Mouse (Mus musculus) retina, embryonic 14.5 days (tissue): ENCODE measurements around the gene Csnk1d.

Experiments used
- DNase-seq: peaks from one replicate; pipeline ENCODE4 v3.0.0-alpha.2; 2015; ENCODE audit warnings: low spot score

The Csnk1d gene

GRCm38 (mm10) chr11:120951731-120952730 is 39.1 kb downstream of the Csnk1d start:
- peak; percentile 51 for DNase-seq

- DNase-seq: peak; percentile 60
Measured at GRCm38 (mm10) chr11:120951237-120951636, 39.9 kb downstream of the Csnk1d start.

GRCm38 (mm10) chr11:120950281-120951202 is 40.6 kb downstream of the Csnk1d start:
- DNase-seq: peak; percentile 97

GRCm38 (mm10) chr11:120949863-120950262 is 41.3 kb downstream of the Csnk1d start:
- DNase-seq: peak; percentile 15

DNA sequence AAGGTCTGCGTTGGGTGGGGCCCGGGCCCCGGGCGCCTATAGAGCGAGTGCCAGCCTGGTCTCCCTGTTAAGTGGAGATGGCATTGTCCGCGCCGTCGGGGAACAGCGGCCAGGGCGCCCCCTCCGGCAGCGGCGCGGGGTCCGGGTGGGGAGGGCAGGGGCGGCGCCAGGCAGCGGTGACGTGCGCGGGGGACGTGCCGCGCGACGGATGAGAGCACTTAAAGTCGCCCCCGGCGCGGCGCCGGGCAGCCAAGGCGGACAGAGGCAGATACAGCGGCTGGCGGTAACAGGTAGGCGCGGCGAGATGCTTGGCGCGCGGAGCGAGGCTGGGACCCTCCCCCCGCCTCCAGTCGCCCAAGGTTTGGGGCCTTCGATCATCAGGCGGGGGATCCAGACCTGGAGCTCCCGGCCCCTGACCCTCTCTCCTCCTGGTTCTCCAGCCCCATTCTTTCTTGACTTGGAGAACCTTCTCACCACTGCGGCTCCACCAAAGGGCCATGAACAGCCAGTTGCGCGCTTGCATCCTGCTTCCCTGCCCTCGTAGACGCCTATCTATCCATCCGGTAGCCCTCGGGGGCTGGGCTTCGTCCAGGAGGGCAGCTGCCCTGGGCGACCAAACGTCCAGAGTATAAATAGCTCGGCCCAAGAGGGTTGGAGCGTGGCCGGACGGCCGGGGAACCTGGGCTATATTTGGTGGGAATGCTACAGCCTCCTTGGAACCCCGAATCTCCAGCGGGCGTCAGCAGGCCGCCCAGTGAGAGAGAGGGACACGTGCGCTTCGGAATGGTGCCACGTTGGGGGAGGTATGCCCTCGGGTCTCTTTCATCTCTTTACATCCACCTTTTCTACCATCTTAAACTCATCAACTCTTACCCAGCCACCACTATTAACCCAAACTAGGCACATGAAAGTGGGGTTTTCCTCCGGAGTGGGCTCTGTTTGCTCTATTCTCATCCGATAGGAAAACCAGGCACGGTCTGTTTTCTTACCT is 42.0 kb downstream of the Csnk1d start:
- peak; percentile 73 for DNase-seq

DNA sequence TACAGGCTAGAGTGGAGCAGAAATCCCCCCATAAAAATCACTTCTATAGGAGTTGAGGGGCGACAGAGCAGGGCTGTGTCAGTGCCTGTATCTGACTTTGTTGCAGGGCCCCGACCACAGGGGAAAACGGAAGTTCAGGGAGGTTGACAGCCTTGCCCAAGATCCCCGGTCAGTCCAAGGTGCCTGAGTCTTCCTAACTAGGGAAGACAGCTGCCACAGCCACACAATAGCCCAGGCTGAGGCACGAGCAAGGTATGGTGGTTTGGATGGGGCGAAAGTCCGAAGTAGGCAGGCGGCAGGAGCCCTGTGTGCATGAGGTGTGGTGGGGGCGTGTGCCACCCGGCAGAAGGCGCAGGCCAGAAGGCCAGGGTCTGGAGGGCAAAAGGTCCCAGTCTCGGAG is 42.8 kb downstream of the Csnk1d start, which contains the start of gene Slc16a3:
Gene Slc16a3, plus strand, starts transcription at position 153 of the 400 bp plus-strand sequence.
- no peak for DNase-seq

- DNase-seq: no peak
Measured at GRCm38 (mm10) chr11:120945926-120946325, 45.2 kb downstream of the Csnk1d start.

GRCm38 (mm10) chr11:120945266-120945665 is 45.9 kb downstream of the Csnk1d start:
- no peak for DNase-seq

DNA sequence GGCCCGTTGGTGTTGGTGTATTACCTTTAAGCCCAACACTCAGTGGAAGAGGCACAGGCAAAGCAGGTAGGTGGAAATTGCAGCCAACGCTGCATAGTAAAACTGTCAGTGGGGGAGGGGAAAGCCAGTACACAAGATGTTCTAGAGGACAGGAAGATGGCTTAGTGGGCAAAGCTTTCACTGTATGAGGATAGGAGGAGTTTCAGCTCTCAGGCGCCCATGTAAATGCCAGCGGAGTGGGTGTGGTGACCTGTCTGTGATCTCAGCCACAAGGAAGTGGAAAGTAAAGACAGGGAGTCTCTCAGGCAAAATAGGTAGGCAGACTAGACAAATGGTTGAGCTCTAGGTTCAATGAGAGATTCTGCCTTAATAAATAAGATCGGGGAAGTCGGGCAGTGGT is 50.2 kb downstream of the Csnk1d start:
- DNase-seq: no peak

- DNase-seq: no peak
Measured at GRCm38 (mm10) chr11:120939712-120940341, 51.3 kb downstream of the Csnk1d start.

- no peak for DNase-seq
Measured at GRCm38 (mm10) chr11:120938795-120939194, 52.3 kb downstream of the Csnk1d start.

GRCm38 (mm10) chr11:120937976-120938375 is 53.2 kb downstream of the Csnk1d start:
- DNase-seq: no peak

- DNase-seq: peak; percentile 95
Measured at GRCm38 (mm10) chr11:120932564-120933398, 58.3 kb downstream of the Csnk1d start, which contains the start of gene Ccdc57. Ccdc57 (minus strand) TSS chr11:120932872.

- DNase-seq: no peak
Measured at GRCm38 (mm10) chr11:120931479-120931878, 59.7 kb downstream of the Csnk1d start.

DNA sequence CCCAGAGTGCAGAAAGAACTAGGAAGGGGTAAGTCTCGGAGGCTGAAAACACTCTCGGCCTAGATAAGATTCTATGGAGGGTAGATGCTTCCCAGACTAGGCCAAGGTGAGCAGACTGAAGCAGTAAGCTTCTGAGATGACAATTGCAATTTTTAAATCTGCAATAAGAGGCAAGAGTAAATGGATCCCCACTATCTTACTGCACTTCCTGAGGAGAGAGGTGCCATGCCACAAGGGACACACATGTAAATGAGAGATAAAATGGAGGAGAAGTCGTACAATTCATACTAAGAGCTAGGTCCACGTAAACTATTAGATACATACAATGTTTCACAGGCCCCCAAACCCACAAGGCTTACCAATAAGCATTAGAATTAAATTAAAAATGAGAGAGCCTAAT is 62.7 kb downstream of the Csnk1d start:
- no peak for DNase-seq

GRCm38 (mm10) chr11:120922528-120922927 is 68.6 kb downstream of the Csnk1d start:
- no peak for DNase-seq

DNA sequence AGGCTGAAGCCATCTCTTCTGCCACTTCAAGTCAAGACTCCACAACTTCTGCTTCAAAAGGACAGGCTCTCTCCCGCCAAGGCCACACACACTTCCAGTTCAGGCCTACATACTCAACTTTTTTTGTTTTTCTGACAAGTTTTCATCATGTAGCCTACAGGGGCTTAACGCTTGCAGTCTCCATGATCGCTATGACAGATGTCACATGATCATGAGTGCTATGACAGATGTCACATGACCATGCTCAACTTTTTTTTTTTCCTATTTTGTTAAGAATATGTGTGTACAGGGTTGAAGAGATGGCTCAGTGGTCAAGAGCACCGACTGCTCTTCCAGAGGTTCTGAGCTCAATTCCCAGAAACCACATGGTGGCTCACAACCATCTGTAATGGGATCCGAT is 73.4 kb downstream of the Csnk1d start:
- DNase-seq: no peak

- no peak for DNase-seq
Measured at GRCm38 (mm10) chr11:120916477-120916876, 74.7 kb downstream of the Csnk1d start.

DNA sequence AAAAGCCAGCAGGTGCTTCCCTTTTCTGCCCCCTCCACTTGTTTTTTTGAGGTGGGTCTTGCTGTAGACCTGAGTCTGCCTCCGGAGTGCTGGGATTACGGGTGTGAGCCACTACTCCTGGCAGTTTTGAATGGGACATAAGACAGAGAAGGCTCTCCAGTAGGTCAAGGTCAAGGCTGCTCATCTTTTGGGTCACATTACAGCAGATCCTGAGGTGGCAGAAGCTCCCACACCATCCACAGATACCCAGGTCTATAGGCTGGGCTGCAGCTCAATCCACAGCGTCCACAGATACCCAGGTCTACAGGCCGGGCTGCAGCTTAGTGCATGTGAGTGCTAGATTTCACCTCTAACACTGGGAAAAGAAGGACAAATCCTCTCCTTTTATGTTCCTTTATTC is 77.3 kb downstream of the Csnk1d start:
- DNase-seq: no peak
